Mouse (Mus musculus): ENCODE results near the gene Fkbp4.

GRCm38 (mm10) chr6:128411115-128411514 is 27.4 kb downstream of the Fkbp4 start:
- TF ChIP-seq CTCF (IDR thresholded peaks at IDR 0.05; ENCODE audit: low read depth) (peak; percentile 94), EP300 (optimal IDR thresholded peaks at IDR 0.05) (no peak)
